Mouse (Mus musculus): Measurements from ENCODE around the gene Pogz. TPM values are rescaled to one million over a fixed set of nuclear protein-coding genes. Genes with fewer than 3 reads are reported as not detected.
A peak's percentile ranks its signal among the peaks of the same experiment; 100 is the strongest.
"Not testable (repeated sequence)": the region's sequence is repeated elsewhere in the genome, so short reads cannot be mapped to it uniquely, and the experiment has no call there.

Gene Pogz
- total and polyA plus RNA-seq, 3 experiments: 19.6 to 147 (median 113) TPM

GRCm38 (mm10) chr3:94882579-94882978, 45.2 kb downstream of the Pogz start:
- ATAC-seq (ENCODE audit: extremely low read depth, insufficient number of reproducible peaks, low FRiP score, poor library complexity, severe bottlenecking): no peak
- Histone ChIP-seq H3K9me3 (replicated peaks) (no peaks in the 10 kb centered on the region), H3K4me1 (ENCODE audit: insufficient read depth, low read depth, low read length) (peaks cover 37% of the 10 kb centered on the region), H3K36me3 (replicated peaks) (peaks cover 84% of the 10 kb centered on the region), H3K27me3 (ENCODE audit: insufficient read depth, low read length) (no peaks in the 10 kb centered on the region), H3K4me3 (ENCODE audit: low read depth, low read length) (no peak overlapping the region)
- no peak for TF ChIP-seq GATA2 (IDR thresholded peaks at IDR 0.05; ENCODE audit: borderline replicate concordance, low read depth, low read length)
- TF ChIP-seq TAL1 (conservative IDR thresholded peaks at IDR 0.05; ENCODE audit: low read depth, low read length): no peak
- no peak for TF ChIP-seq GATA1 (IDR thresholded peaks at IDR 0.05; ENCODE audit: borderline replicate concordance, low read length)
- TF ChIP-seq POLR2AphosphoS5 (IDR thresholded peaks at IDR 0.05; ENCODE audit: insufficient replicate concordance, low read depth, low read length): no peak
- no peak for TF ChIP-seq CTCF (IDR thresholded peaks at IDR 0.05; ENCODE audit: low read depth, low read length)
- DNase-seq (ENCODE audit: low spot score): no peak

- Histone ChIP-seq H3K4me1 (ENCODE audit: insufficient read depth, low read depth, low read length) (peaks cover 49% of the 10 kb centered on the region), H3K27me3 (ENCODE audit: insufficient read depth, low read length) (no peaks in the 10 kb centered on the region), H3K36me3 (replicated peaks) (peaks cover 44% of the 10 kb centered on the region), H3K4me3 (ENCODE audit: low read depth, low read length) (peak within 1 kb of the TSS; percentile 79), H3K9me3 (replicated peaks) (no peaks in the 10 kb centered on the region)
- TF ChIP-seq TAL1 (conservative IDR thresholded peaks at IDR 0.05; ENCODE audit: low read depth, low read length): no peak
- no peak for TF ChIP-seq POLR2AphosphoS5 (IDR thresholded peaks at IDR 0.05; ENCODE audit: insufficient replicate concordance, low read depth, low read length)
- TF ChIP-seq CTCF (IDR thresholded peaks at IDR 0.05; ENCODE audit: low read depth, low read length): no peak
- TF ChIP-seq GATA2 (IDR thresholded peaks at IDR 0.05; ENCODE audit: borderline replicate concordance, low read depth, low read length): no peak
- TF ChIP-seq GATA1 (IDR thresholded peaks at IDR 0.05; ENCODE audit: borderline replicate concordance, low read length): no peak
- DNase-seq (ENCODE audit: low spot score) (peak; percentile 88), ATAC-seq (ENCODE audit: extremely low read depth, insufficient number of reproducible peaks, low FRiP score, poor library complexity, severe bottlenecking) (peak; percentile 93)
Measured at GRCm38 (mm10) chr3:94886316-94887224, 49.2 kb downstream of the Pogz start, which contains the start of gene Psmb4. Gene Psmb4 (minus strand): TSS chr3:94886961.

GRCm38 (mm10) chr3:94888595-94888994, 51.2 kb downstream of the Pogz start:
- H3K4me3 ChIP-seq (ENCODE audit: low read depth, low read length): no peak overlapping the region
- H3K4me1 ChIP-seq (ENCODE audit: insufficient read depth, low read depth, low read length): peaks cover 45% of the 10 kb centered on the region
- H3K9me3 ChIP-seq (replicated peaks): no peaks in the 10 kb centered on the region
- peaks cover 24% of the 10 kb centered on the region for H3K36me3 ChIP-seq (replicated peaks)
- TF ChIP-seq GATA2 (IDR thresholded peaks at IDR 0.05; ENCODE audit: borderline replicate concordance, low read depth, low read length) (no peak), CTCF (IDR thresholded peaks at IDR 0.05; ENCODE audit: low read depth, low read length) (peak; percentile 53), TAL1 (conservative IDR thresholded peaks at IDR 0.05; ENCODE audit: low read depth, low read length) (no peak)
- no peak for ATAC-seq (ENCODE audit: extremely low read depth, insufficient number of reproducible peaks, low FRiP score, poor library complexity, severe bottlenecking)
- no peak for DNase-seq (ENCODE audit: low spot score)
- H3K27me3 ChIP-seq (ENCODE audit: insufficient read depth, low read length): no peaks in the 10 kb centered on the region

- Histone ChIP-seq H3K4me3 (ENCODE audit: low read depth, low read length) (no peak overlapping the region), H3K4me1 (ENCODE audit: insufficient read depth, low read depth, low read length) (peaks cover 8% of the 10 kb centered on the region; the same call in 1 of the 2 replicates), H3K9me3 (replicated peaks) (no peaks in the 10 kb centered on the region), H3K27me3 (ENCODE audit: insufficient read depth, low read length) (peaks cover 10% of the 10 kb centered on the region; the same call in 1 of the 2 replicates), H3K36me3 (replicated peaks) (no peaks in the 10 kb centered on the region)
- TF ChIP-seq GATA1 (IDR thresholded peaks at IDR 0.05; ENCODE audit: borderline replicate concordance, low read length) (no peak), CTCF (IDR thresholded peaks at IDR 0.05; ENCODE audit: low read depth, low read length) (no peak), GATA2 (IDR thresholded peaks at IDR 0.05; ENCODE audit: borderline replicate concordance, low read depth, low read length) (no peak), TAL1 (conservative IDR thresholded peaks at IDR 0.05; ENCODE audit: low read depth, low read length) (no peak), POLR2AphosphoS5 (IDR thresholded peaks at IDR 0.05; ENCODE audit: insufficient replicate concordance, low read depth, low read length) (no peak)
- ATAC-seq (ENCODE audit: extremely low read depth, insufficient number of reproducible peaks, low FRiP score, poor library complexity, severe bottlenecking) (no peak), DNase-seq (ENCODE audit: low spot score) (no peak)
Measured at GRCm38 (mm10) chr3:94894076-94894475, 56.7 kb downstream of the Pogz start.

GRCm38 (mm10) chr3:94902747-94903146, 65.4 kb downstream of the Pogz start:
- Histone ChIP-seq H3K4me3 (ENCODE audit: low read depth, low read length) (peak overlapping the region; percentile 15; the same call in 1 of the 2 replicates), H3K27me3 (ENCODE audit: insufficient read depth, low read length) (0 out of 2 replicates have a peak, but pooled peaks cover 3% of the 10 kb centered on the region), H3K9me3 (replicated peaks) (no peaks in the 10 kb centered on the region), H3K36me3 (replicated peaks) (no peaks in the 10 kb centered on the region), H3K4me1 (ENCODE audit: insufficient read depth, low read depth, low read length) (peaks cover 53% of the 10 kb centered on the region)
- TF ChIP-seq GATA1 (IDR thresholded peaks at IDR 0.05; ENCODE audit: borderline replicate concordance, low read length): no peak
- TF ChIP-seq CTCF (IDR thresholded peaks at IDR 0.05; ENCODE audit: low read depth, low read length): peak; percentile 39
- TF ChIP-seq POLR2AphosphoS5 (IDR thresholded peaks at IDR 0.05; ENCODE audit: insufficient replicate concordance, low read depth, low read length): no peak
- DNase-seq (ENCODE audit: low spot score) (peak; percentile 51), ATAC-seq (ENCODE audit: extremely low read depth, insufficient number of reproducible peaks, low FRiP score, poor library complexity, severe bottlenecking) (no peak)

- ATAC-seq (ENCODE audit: extremely low read depth, insufficient number of reproducible peaks, low FRiP score, poor library complexity, severe bottlenecking); DNase-seq (ENCODE audit: low spot score); H3K9me3 ChIP-seq (replicated peaks); H3K4me3 ChIP-seq (ENCODE audit: low read depth, low read length); H3K27me3 ChIP-seq (ENCODE audit: insufficient read depth, low read length); H3K36me3 ChIP-seq (replicated peaks): not testable (repeated sequence)
- peaks cover 54% of the 10 kb centered on the region for H3K4me1 ChIP-seq (ENCODE audit: insufficient read depth, low read depth, low read length)
Measured at GRCm38 (mm10) chr3:94904759-94905158, 67.4 kb downstream of the Pogz start.
